Mouse (Mus musculus): ENCODE measurements around the gene Strn4.
A peak's percentile ranks its signal among the peaks of the same experiment; 100 is the strongest.

Gene Strn4

GRCm38 (mm10) chr7:16815351-16815941, at the start of gene Strn4:
Gene Strn4, plus strand, starts transcription at chr7:16815889.
- DNase-seq (ENCODE audit: low spot score in 2 of 2): no peak

GRCm38 (mm10) chr7:16766443-16766842, 49.2 kb upstream of the Strn4 start:
- no peak for DNase-seq (ENCODE audit: low spot score in 2 of 2)

- no peak for DNase-seq (ENCODE audit: low spot score in 2 of 2)
These were observed 39.8 kb upstream of the Strn4 start for GRCm38 (mm10) chr7:16775888-16776287.

- DNase-seq (ENCODE audit: low spot score in 2 of 2): no peak
These were observed 35.6 kb upstream of the Strn4 start for GRCm38 (mm10) chr7:16780076-16780475.

- peak; percentile 93 to 97 for DNase-seq (ENCODE audit: low spot score in 2 of 2)
These were observed 34.7 kb upstream of the Strn4 start, which contains the start of gene Slc1a5 for GRCm38 (mm10) chr7:16780825-16781554. Gene Slc1a5, plus strand, starts transcription at chr7:16781340.

- DNase-seq (ENCODE audit: low spot score in 2 of 2): no peak
These were observed 34.2 kb upstream of the Strn4 start for GRCm38 (mm10) chr7:16781555-16781815.

GRCm38 (mm10) chr7:16781816-16782554, 33.7 kb upstream of the Strn4 start:
- peak; percentile 65 to 66 for DNase-seq (ENCODE audit: low spot score in 2 of 2)

- no peak for DNase-seq (ENCODE audit: low spot score in 2 of 2)
These were observed 33.0 kb upstream of the Strn4 start for GRCm38 (mm10) chr7:16782555-16783125.

GRCm38 (mm10) chr7:16783224-16783688, 32.4 kb upstream of the Strn4 start:
- peak; percentile 73 to 85 for DNase-seq (ENCODE audit: low spot score in 2 of 2)

GRCm38 (mm10) chr7:16783758-16784415, 31.8 kb upstream of the Strn4 start:
- DNase-seq (ENCODE audit: low spot score in 2 of 2): peak; percentile 68 to 72

GRCm38 (mm10) chr7:16784498-16784976, 31.2 kb upstream of the Strn4 start:
- peak; percentile 52 to 69 for DNase-seq (ENCODE audit: low spot score in 2 of 2)

- no peak for DNase-seq (ENCODE audit: low spot score in 2 of 2)
These were observed 30.1 kb upstream of the Strn4 start for GRCm38 (mm10) chr7:16785541-16786083.

GRCm38 (mm10) chr7:16792316-16792715, 23.4 kb upstream of the Strn4 start:
- no peak for DNase-seq (ENCODE audit: low spot score in 2 of 2)

GRCm38 (mm10) chr7:16793010-16793725, 22.5 kb upstream of the Strn4 start:
- DNase-seq (ENCODE audit: low spot score in 2 of 2): no peak

- DNase-seq (ENCODE audit: low spot score in 2 of 2): no peak
These were observed 20.8 kb upstream of the Strn4 start for GRCm38 (mm10) chr7:16794886-16795285.

GRCm38 (mm10) chr7:16804409-16805028, 11.2 kb upstream of the Strn4 start:
- DNase-seq (ENCODE audit: low spot score in 2 of 2): no peak

- DNase-seq (ENCODE audit: low spot score in 2 of 2): peak in 1 of 2 experiments; percentile 51
These were observed 7.8 kb upstream of the Strn4 start for GRCm38 (mm10) chr7:16807936-16808335.

- DNase-seq (ENCODE audit: low spot score in 2 of 2): no peak
These were observed 7.0 kb upstream of the Strn4 start for GRCm38 (mm10) chr7:16808647-16809046.

GRCm38 (mm10) chr7:16809739-16810138, 6.0 kb upstream of the Strn4 start:
- peak; percentile 56 to 74 for DNase-seq (ENCODE audit: low spot score in 2 of 2)

GRCm38 (mm10) chr7:16810399-16810919, 5.2 kb upstream of the Strn4 start:
- no peak for DNase-seq (ENCODE audit: low spot score in 2 of 2)

All from spleen, postnatal 10 days (tissue).